Mouse (Mus musculus): ENCODE data around the gene Itih3. TPM values are rescaled to one million over a fixed set of nuclear protein-coding genes. Genes with fewer than 3 reads are reported as not detected.

Itih3 gene
- polyA plus RNA-seq, 1 experiment from 2014 or later: 8.1 TPM

DNA sequence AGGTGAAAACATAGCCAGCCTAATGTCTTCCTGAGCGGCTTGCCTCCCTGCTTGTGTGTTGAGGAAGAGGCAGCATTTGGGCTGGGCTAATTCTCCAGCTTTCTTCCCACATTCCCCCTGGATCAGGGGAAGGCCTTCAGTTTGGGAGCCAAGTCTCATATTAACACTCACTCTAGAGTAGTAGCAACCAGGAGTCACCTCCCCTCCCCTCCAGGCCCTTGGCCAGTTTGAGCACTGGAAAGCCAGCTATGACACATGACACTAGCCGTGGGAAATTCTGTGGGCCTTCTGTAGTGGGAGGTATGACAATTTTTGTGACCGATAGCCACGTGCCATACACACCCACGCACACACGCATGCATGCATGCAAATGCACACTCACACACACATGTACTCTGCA lies 17.6 kb downstream of the Itih3 start:
- no peaks in the 10 kb centered on the region for H3K4me1 ChIP-seq (ENCODE audit: control insufficient read depth, insufficient read depth, low read length)
- no peak overlapping the region for H3K9ac ChIP-seq (ENCODE audit: low read depth, low read length)
- no peaks in the 10 kb centered on the region for H3K27me3 ChIP-seq (replicated peaks; ENCODE audit: control insufficient read depth, insufficient read depth, low read length)
- no peak overlapping the region for H3K27ac ChIP-seq (ENCODE audit: low read length)
- WGBS: 91% methylated on average over 6 of the region's 6 CpGs
- no peak overlapping the region for H3K4me3 ChIP-seq (ENCODE audit: low read length)
- H3K9me3 ChIP-seq (ENCODE audit: control insufficient read depth, low read length): no peaks in the 10 kb centered on the region
- no peaks in the 10 kb centered on the region for H3K36me3 ChIP-seq (ENCODE audit: control insufficient read depth, insufficient read depth, low read length)
- H3K4me2 ChIP-seq (ENCODE audit: low read depth, low read length): no peak overlapping the region
- ATAC-seq: no peak

DNA sequence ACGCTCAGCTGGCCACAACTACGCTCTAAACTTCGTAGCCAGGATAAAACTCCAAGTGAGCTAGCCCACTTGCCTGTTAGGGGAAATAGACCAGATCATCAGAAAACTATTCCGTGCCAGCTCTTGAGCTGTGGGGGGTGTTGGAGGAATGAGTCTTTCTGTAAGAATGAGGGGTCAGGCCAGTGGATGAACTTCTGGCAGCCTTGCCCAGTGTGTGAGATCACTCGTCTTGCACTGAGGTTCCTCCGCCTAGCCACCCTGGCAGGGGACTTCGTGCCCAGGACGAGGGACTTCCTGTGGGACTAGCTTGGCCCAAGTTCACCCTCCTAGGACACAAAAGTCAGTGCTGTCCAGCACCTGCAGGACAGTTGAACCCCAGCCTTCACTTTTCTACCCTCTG lies 19.3 kb downstream of the Itih3 start:
- Histone ChIP-seq H3K9ac (ENCODE audit: low read depth, low read length) (no peak overlapping the region), H3K4me2 (ENCODE audit: low read depth, low read length) (no peak overlapping the region), H3K27me3 (replicated peaks; ENCODE audit: control insufficient read depth, insufficient read depth, low read length) (no peaks in the 10 kb centered on the region), H3K4me1 (ENCODE audit: control insufficient read depth, insufficient read depth, low read length) (no peaks in the 10 kb centered on the region), H3K9me3 (ENCODE audit: control insufficient read depth, low read length) (no peaks in the 10 kb centered on the region), H3K36me3 (ENCODE audit: control insufficient read depth, insufficient read depth, low read length) (no peaks in the 10 kb centered on the region), H3K4me3 (ENCODE audit: low read length) (no peak overlapping the region), H3K27ac (ENCODE audit: low read length) (no peak overlapping the region)
- no peak for ATAC-seq
- 81% methylated on average over 8 of the region's 8 CpGs for WGBS

DNA sequence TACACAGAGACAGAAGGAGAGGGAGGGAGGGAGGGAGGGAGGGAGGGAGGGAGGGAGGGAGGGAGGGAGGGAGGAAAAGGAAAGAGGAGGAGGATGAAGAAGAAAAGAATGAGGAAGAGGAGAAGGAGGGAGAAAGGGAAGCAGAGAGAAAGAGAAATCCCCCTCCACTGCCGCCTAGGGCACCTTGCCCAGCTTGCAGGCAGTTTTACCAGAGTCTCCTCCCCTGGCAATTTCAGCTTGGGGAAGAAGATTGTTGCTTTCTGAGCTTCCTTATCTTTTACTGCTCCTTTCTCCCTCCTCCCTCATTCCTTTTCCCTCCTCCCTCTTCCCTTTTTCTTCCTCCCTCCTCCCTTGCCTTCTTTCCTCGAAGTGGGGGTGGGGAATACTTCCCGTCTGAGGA lies 20.5 kb downstream of the Itih3 start:
- ATAC-seq: no peak
- H3K27me3 ChIP-seq (replicated peaks; ENCODE audit: control insufficient read depth, insufficient read depth, low read length): no peaks in the 10 kb centered on the region
- WGBS: 60% methylated on average over 3 of the region's 3 CpGs
- no peak overlapping the region for H3K9ac ChIP-seq (ENCODE audit: low read depth, low read length)
- H3K27ac ChIP-seq (ENCODE audit: low read length): no peak overlapping the region
- H3K36me3 ChIP-seq (ENCODE audit: control insufficient read depth, insufficient read depth, low read length): no peaks in the 10 kb centered on the region
- H3K4me3 ChIP-seq (ENCODE audit: low read length): no peak overlapping the region
- no peaks in the 10 kb centered on the region for H3K9me3 ChIP-seq (ENCODE audit: control insufficient read depth, low read length)
- H3K4me1 ChIP-seq (ENCODE audit: control insufficient read depth, insufficient read depth, low read length): no peaks in the 10 kb centered on the region
- H3K4me2 ChIP-seq (ENCODE audit: low read depth, low read length): no peak overlapping the region

GRCm38 (mm10) chr14:30902628-30903027 lies 20.9 kb downstream of the Itih3 start:
- no peaks in the 10 kb centered on the region for H3K4me1 ChIP-seq (ENCODE audit: control insufficient read depth, insufficient read depth, low read length)
- no peak overlapping the region for H3K9ac ChIP-seq (ENCODE audit: low read depth, low read length)
- no peak overlapping the region for H3K27ac ChIP-seq (ENCODE audit: low read length)
- no peak overlapping the region for H3K4me3 ChIP-seq (ENCODE audit: low read length)
- H3K4me2 ChIP-seq (ENCODE audit: low read depth, low read length): no peak overlapping the region
- ATAC-seq: no peak
- 90% methylated on average over 5 of the region's 5 CpGs for WGBS
- H3K36me3 ChIP-seq (ENCODE audit: control insufficient read depth, insufficient read depth, low read length): no peaks in the 10 kb centered on the region
- H3K9me3 ChIP-seq (ENCODE audit: control insufficient read depth, low read length): no peaks in the 10 kb centered on the region
- no peaks in the 10 kb centered on the region for H3K27me3 ChIP-seq (replicated peaks; ENCODE audit: control insufficient read depth, insufficient read depth, low read length)

- no peaks in the 10 kb centered on the region for H3K9me3 ChIP-seq (ENCODE audit: control insufficient read depth, low read length)
- H3K9ac ChIP-seq (ENCODE audit: low read depth, low read length): no peak overlapping the region
- H3K36me3 ChIP-seq (ENCODE audit: control insufficient read depth, insufficient read depth, low read length): no peaks in the 10 kb centered on the region
- WGBS: 65% methylated on average over 3 of the region's 3 CpGs
- H3K27me3 ChIP-seq (replicated peaks; ENCODE audit: control insufficient read depth, insufficient read depth, low read length): no peaks in the 10 kb centered on the region
- ATAC-seq: no peak
- no peak overlapping the region for H3K27ac ChIP-seq (ENCODE audit: low read length)
- H3K4me2 ChIP-seq (ENCODE audit: low read depth, low read length): no peak overlapping the region
- H3K4me3 ChIP-seq (ENCODE audit: low read length): no peak overlapping the region
- no peaks in the 10 kb centered on the region for H3K4me1 ChIP-seq (ENCODE audit: control insufficient read depth, insufficient read depth, low read length)
Observed at GRCm38 (mm10) chr14:30899972-30900371, 23.6 kb downstream of the Itih3 start.

GRCm38 (mm10) chr14:30888271-30888732 lies 35.3 kb downstream of the Itih3 start:
- Histone ChIP-seq H3K4me2 (ENCODE audit: low read depth, low read length) (0 out of 2 replicates have a peak overlapping the region, but pooled peaks have one; percentile 16), H3K27ac (ENCODE audit: low read length) (no peak overlapping the region), H3K9me3 (ENCODE audit: control insufficient read depth, low read length) (no peaks in the 10 kb centered on the region), H3K4me3 (ENCODE audit: low read length) (no peak overlapping the region), H3K4me1 (ENCODE audit: control insufficient read depth, insufficient read depth, low read length) (peaks cover 8% of the 10 kb centered on the region), H3K27me3 (replicated peaks; ENCODE audit: control insufficient read depth, insufficient read depth, low read length) (no peaks in the 10 kb centered on the region), H3K36me3 (ENCODE audit: control insufficient read depth, insufficient read depth, low read length) (no peaks in the 10 kb centered on the region), H3K9ac (ENCODE audit: low read depth, low read length) (no peak overlapping the region)
- WGBS: 9% methylated on average over 9 of the region's 9 CpGs
- peak; percentile 62 for ATAC-seq

GRCm38 (mm10) chr14:30886204-30886603 lies 37.4 kb downstream of the Itih3 start, which contains the start of gene Itih4:
Gene Itih4, plus strand, starts transcription at chr14:30886476.
- no peak within 1 kb of the TSS for H3K4me2 ChIP-seq (ENCODE audit: low read depth, low read length)
- no peak within 1 kb of the TSS for H3K4me3 ChIP-seq (ENCODE audit: low read length)
- no peaks in the 10 kb centered on the region for H3K9me3 ChIP-seq (ENCODE audit: control insufficient read depth, low read length)
- no peak within 1 kb of the TSS for H3K27ac ChIP-seq (ENCODE audit: low read length)
- peaks cover 8% of the 10 kb centered on the region for H3K4me1 ChIP-seq (ENCODE audit: control insufficient read depth, insufficient read depth, low read length)
- no peak within 1 kb of the TSS for H3K9ac ChIP-seq (ENCODE audit: low read depth, low read length)
- no peaks in the 10 kb centered on the region for H3K36me3 ChIP-seq (ENCODE audit: control insufficient read depth, insufficient read depth, low read length)
- H3K27me3 ChIP-seq (replicated peaks; ENCODE audit: control insufficient read depth, insufficient read depth, low read length): no peaks in the 10 kb centered on the region
- 82% methylated on average over 3 of the region's 3 CpGs for WGBS
- ATAC-seq: no peak

DNA sequence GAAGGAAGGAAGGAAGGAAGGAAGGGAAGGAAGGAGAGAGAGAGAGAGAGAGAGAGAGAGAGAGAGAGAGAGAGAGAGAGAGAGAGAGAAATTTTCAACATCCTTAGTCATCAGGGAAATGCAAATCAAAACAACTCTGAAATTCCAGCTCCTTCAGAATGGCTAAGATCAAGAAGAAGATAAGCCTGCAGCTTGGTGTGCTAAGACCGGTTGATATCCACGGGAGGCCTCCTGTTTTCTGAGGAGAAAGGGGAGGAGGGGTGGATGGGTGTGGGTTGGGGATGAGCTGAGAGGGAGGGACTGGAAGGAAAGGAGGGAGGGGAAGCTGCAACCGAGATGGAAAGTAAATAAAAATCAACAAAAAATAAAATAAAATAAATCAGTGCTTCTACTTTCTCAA lies 38.3 kb downstream of the Itih3 start:
- WGBS: 15% methylated on average over 3 of the region's 3 CpGs
- Histone ChIP-seq H3K27me3 (replicated peaks; ENCODE audit: control insufficient read depth, insufficient read depth, low read length) (no peaks in the 10 kb centered on the region), H3K9ac (ENCODE audit: low read depth, low read length) (no peak overlapping the region), H3K27ac (ENCODE audit: low read length) (no peak overlapping the region), H3K4me2 (ENCODE audit: low read depth, low read length) (no peak overlapping the region), H3K9me3 (ENCODE audit: control insufficient read depth, low read length) (no peaks in the 10 kb centered on the region), H3K36me3 (ENCODE audit: control insufficient read depth, insufficient read depth, low read length) (no peaks in the 10 kb centered on the region), H3K4me3 (ENCODE audit: low read length) (no peak overlapping the region), H3K4me1 (ENCODE audit: control insufficient read depth, insufficient read depth, low read length) (peaks cover 8% of the 10 kb centered on the region)
- no peak for ATAC-seq

DNA sequence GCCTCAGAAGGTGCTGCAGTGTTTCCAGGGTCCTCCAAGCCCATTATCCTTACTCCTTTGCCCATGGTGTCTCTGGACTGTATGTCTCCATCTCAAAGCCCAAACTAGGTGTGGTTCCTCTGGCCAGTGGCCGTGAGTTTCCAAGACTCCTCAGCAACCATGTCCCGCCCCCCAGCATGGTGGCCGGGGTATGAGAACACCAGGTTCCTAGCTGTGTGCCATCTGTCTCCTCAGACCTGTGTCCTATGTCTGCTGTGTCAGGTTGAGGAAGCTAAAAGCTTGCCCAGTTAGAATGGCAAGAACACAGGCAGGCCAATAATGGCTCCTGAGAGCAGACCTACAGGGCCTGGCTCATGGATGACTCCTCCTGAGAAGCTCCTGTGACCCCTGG lies 41.8 kb downstream of the Itih3 start:
- no peak overlapping the region for H3K9ac ChIP-seq (ENCODE audit: low read depth, low read length)
- peaks cover 13% of the 10 kb centered on the region for H3K4me1 ChIP-seq (ENCODE audit: control insufficient read depth, insufficient read depth, low read length)
- no peaks in the 10 kb centered on the region for H3K27me3 ChIP-seq (replicated peaks; ENCODE audit: control insufficient read depth, insufficient read depth, low read length)
- no peak overlapping the region for H3K4me2 ChIP-seq (ENCODE audit: low read depth, low read length)
- ATAC-seq: no peak
- H3K27ac ChIP-seq (ENCODE audit: low read length): no peak overlapping the region
- H3K9me3 ChIP-seq (ENCODE audit: control insufficient read depth, low read length): no peaks in the 10 kb centered on the region
- WGBS: 83% methylated on average over 3 of the region's 3 CpGs
- H3K36me3 ChIP-seq (ENCODE audit: control insufficient read depth, insufficient read depth, low read length): no peaks in the 10 kb centered on the region
- H3K4me3 ChIP-seq (ENCODE audit: low read length): no peak overlapping the region

Data from intestine, embryonic 16.5 days (tissue).